Mouse (Mus musculus) adrenal gland, adult 10 weeks (tissue): ENCODE measurements around the gene Pik3r2. TPM values are rescaled to one million over a fixed set of nuclear protein-coding genes. Genes with fewer than 3 reads are reported as not detected.

Source experiments
- polyA plus RNA-seq: library from polyadenylated mRNA; stranded (reverse); fragments of 350-450 nt; fragmentation: Illumina TruSeq; extraction: RNeasy Lipid Tissue Mini Kit (QIAGEN cat#74804); gene quantifications from one replicate; pipeline ENCODE4 v1.2.3, GENCODE M21; 2014; ENCODE audit warnings: low read depth, low replicate concordance

Pik3r2 gene
- polyA plus RNA-seq, result 1.9 TPM

GRCm38 (mm10) chr8:70776496-70777444 lies at the start of gene Pik3r2:
Gene Pik3r2, minus strand, starts transcription at chr8:70776713.

GRCm38 (mm10) chr8:70808239-70808638 lies 31.7 kb upstream of the Pik3r2 start, which contains the start of gene Il12rb1:
Gene Il12rb1, plus strand, starts transcription at chr8:70808449.

GRCm38 (mm10) chr8:70804481-70805206 lies 28.1 kb upstream of the Pik3r2 start, which contains the start of gene Mast3:
Gene Mast3, minus strand, starts transcription at chr8:70805054.

GRCm38 (mm10) chr8:70760775-70761406 lies 15.6 kb downstream of the Pik3r2 start, which contains the start of gene Mpv17l2:
Gene Mpv17l2, minus strand, starts transcription at chr8:70760946.

GRCm38 (mm10) chr8:70754043-70754870 lies 22.3 kb downstream of the Pik3r2 start, which contains the start of gene Rab3a:
Gene Rab3a, plus strand, starts transcription at chr8:70754679.

GRCm38 (mm10) chr8:70723486-70724210 lies 52.9 kb downstream of the Pik3r2 start, which contains the start of gene Pde4c:
Gene Pde4c, plus strand, starts transcription at chr8:70723720.

GRCm38 (mm10) chr8:70718297-70718696 lies 58.2 kb downstream of the Pik3r2 start, which contains the start of gene Gm3336:
Gene Gm3336, plus strand, starts transcription at chr8:70718543.

Other genes with a start within 250 kb of the Pik3r2 start
- gene Fkbp8, start 249.0 kb downstream of the Pik3r2 start, polyA plus RNA-seq, result 5.1 TPM
- 8.0 TPM for gene Kxd1, start 248.8 kb downstream of the Pik3r2 start, polyA plus RNA-seq
- 0.58 TPM for gene Ell, start 237.3 kb downstream of the Pik3r2 start, polyA plus RNA-seq
- 0.29 TPM for gene Isyna1, start 182.3 kb downstream of the Pik3r2 start, polyA plus RNA-seq
- not detected for gene Ssbp4, start 167.8 kb downstream of the Pik3r2 start, polyA plus RNA-seq
- not detected for gene Lrrc25, start 160.6 kb downstream of the Pik3r2 start, polyA plus RNA-seq
- gene Gdf15, start 144.3 kb downstream of the Pik3r2 start, polyA plus RNA-seq, result not detected
- 55.2 TPM for gene Pgpep1, start 116.3 kb downstream of the Pik3r2 start, polyA plus RNA-seq
- not detected for gene Lsm4, start 103.5 kb downstream of the Pik3r2 start, polyA plus RNA-seq
- 24.6 TPM for gene Jund, start 77.8 kb downstream of the Pik3r2 start, polyA plus RNA-seq
- not detected for gene Iqcn, start 73.3 kb downstream of the Pik3r2 start, polyA plus RNA-seq
- gene Gm3336, start 58.2 kb downstream of the Pik3r2 start, polyA plus RNA-seq, result not detected
- gene Pde4c, start 53.0 kb downstream of the Pik3r2 start, polyA plus RNA-seq, result not detected
- gene Rab3a, start 22.0 kb downstream of the Pik3r2 start, polyA plus RNA-seq, result 12.3 TPM
- 2.2 TPM for gene Mpv17l2, start 15.8 kb downstream of the Pik3r2 start, polyA plus RNA-seq
- gene Mast3, start 28.3 kb upstream of the Pik3r2 start, polyA plus RNA-seq, result 1.5 TPM
- gene Il12rb1, start 31.7 kb upstream of the Pik3r2 start, polyA plus RNA-seq, result not detected
- gene Arrdc2, start 63.0 kb upstream of the Pik3r2 start, polyA plus RNA-seq, result 1.5 TPM
- 0.47 TPM for gene Kcnn1, start 86.5 kb upstream of the Pik3r2 start, polyA plus RNA-seq
- not detected for gene Ccdc124, start 97.2 kb upstream of the Pik3r2 start, polyA plus RNA-seq
- gene Slc5a5, start 116.0 kb upstream of the Pik3r2 start, polyA plus RNA-seq, result not detected
- 46.7 TPM for gene Rpl18a, start 120.7 kb upstream of the Pik3r2 start, polyA plus RNA-seq
- 1.6 TPM for gene Map1s, start 129.2 kb upstream of the Pik3r2 start, polyA plus RNA-seq